8 mouse cellular contexts compared by ENCODE assay signal in the genomic region with DNA sequence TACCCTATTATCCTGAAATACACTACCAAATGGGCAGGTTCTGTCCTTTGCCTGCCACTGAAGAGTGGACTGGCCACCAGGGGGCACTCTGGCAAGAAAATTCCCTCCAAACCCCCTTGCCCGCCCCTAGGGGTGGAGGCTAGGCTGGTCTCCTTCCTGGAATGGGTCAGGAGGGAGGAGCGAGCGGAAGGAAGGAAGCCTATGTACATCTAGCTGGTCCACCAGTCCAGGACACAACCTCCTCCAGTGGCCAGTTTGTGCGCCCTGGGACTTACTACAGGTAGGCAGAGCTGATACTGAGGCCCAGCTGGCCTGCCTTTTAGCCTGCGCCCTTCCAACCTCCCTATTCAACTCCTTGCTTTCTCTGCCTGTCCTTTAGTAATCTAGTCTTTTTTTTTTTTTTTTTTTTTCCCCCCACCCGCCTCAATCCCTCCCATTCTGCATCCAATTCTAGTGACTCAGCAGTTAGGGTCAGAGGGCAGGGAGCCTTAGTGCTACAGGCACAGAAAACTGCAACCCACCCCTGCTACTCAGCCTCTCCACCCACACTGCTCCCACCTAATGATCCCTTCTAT. TPM values are rescaled to one million over a fixed set of nuclear protein-coding genes. Genes with fewer than 3 reads are reported as not detected.
A peak's percentile ranks its signal among the peaks of the same experiment; 100 is the strongest.
DNase-seq lines count a peak whose midpoint lies in the region; ATAC-seq and TF ChIP-seq lines count a peak whose summit lies in the region.

A gene (plus strand): TSS at position 170 of the 575 bp plus-strand sequence.

- ATAC-seq in CD4-positive, CD25-positive, alpha-beta regulatory T cell, adult 4 months = peak; percentile 77
- peak; percentile 77 for ATAC-seq in heart, embryonic 14.5 days (ENCODE audit: insufficient number of reproducible peaks, insufficient read depth, low FRiP score, low read depth)
- ATAC-seq in liver, embryonic 11.5 days (replicated peaks; ENCODE audit: low FRiP score) = peak; percentile 54

- H3K79me2 ChIP-seq in myocyte (ENCODE audit: control insufficient read depth, insufficient read depth) = no peaks in the 10 kb centered on the region

- H3K9me3 ChIP-seq in forebrain, embryonic 10.5 days = no peaks in the 10 kb centered on the region
- no peaks in the 10 kb centered on the region for H3K9me3 ChIP-seq in heart, embryonic 14.5 days (ENCODE audit: control insufficient read depth, low read length)
- no peaks in the 10 kb centered on the region for H3K9me3 ChIP-seq in liver, embryonic 11.5 days (ENCODE audit: control insufficient read depth, low read length)

- peak within 1 kb of the TSS; percentile 25 for H3K4me3 ChIP-seq in forebrain, embryonic 10.5 days
- peak within 1 kb of the TSS; percentile 28 to 29 for H3K4me3 ChIP-seq in heart, embryonic 14.5 days (ENCODE audit: control insufficient read depth in 1 of 2, insufficient read depth in 1 of 2, low read depth in 1 of 2, low read length in 2 of 2)
- H3K4me3 ChIP-seq in liver, embryonic 11.5 days (ENCODE audit: low read depth, low read length) = peak within 1 kb of the TSS; percentile 29
- no peak within 1 kb of the TSS for H3K4me3 ChIP-seq in myocyte

- H3K9ac ChIP-seq in heart, embryonic 14.5 days (ENCODE audit: low read length) = peak within 1 kb of the TSS; percentile 45
- H3K9ac ChIP-seq in liver, embryonic 11.5 days (ENCODE audit: low read depth, low read length) = peak within 1 kb of the TSS; percentile 50

- peaks cover 11% of the 10 kb centered on the region for H3K4me1 ChIP-seq in forebrain, embryonic 10.5 days
- H3K4me1 ChIP-seq in heart, embryonic 14.5 days (ENCODE audit: control insufficient read depth in 2 of 2, insufficient read depth in 2 of 2, low read length in 2 of 2) = peaks cover 2 to 5% of the 10 kb centered on the region in 2 experiments; a peak in 1 of 4 replicates
- H3K4me1 ChIP-seq in liver, embryonic 11.5 days (replicated peaks; ENCODE audit: control insufficient read depth, insufficient read depth, low read length) = peaks cover 15% of the 10 kb centered on the region

- no peak within 1 kb of the TSS for H3ac ChIP-seq in myocyte (ENCODE audit: control insufficient read depth, insufficient read length)

- H3K36me3 ChIP-seq in forebrain, embryonic 10.5 days (replicated peaks) = peaks cover 83% of the 10 kb centered on the region
- H3K36me3 ChIP-seq in heart, embryonic 14.5 days (ENCODE audit: control insufficient read depth, insufficient read depth, low read length) = peaks cover 56% of the 10 kb centered on the region
- H3K36me3 ChIP-seq in liver, embryonic 11.5 days (ENCODE audit: control insufficient read depth, insufficient read depth, low read length) = peaks cover 46% of the 10 kb centered on the region
- peaks cover 10% of the 10 kb centered on the region for H3K36me3 ChIP-seq in myocyte (ENCODE audit: control insufficient read depth, insufficient read depth)

- peak within 1 kb of the TSS; percentile 65 for H3K4me2 ChIP-seq in heart, embryonic 14.5 days (ENCODE audit: low read length)
- peak within 1 kb of the TSS; percentile 62 for H3K4me2 ChIP-seq in liver, embryonic 11.5 days
- H3K4me2 ChIP-seq in myocyte (ENCODE audit: low read depth) = peak within 1 kb of the TSS; percentile 74

- no peaks in the 10 kb centered on the region for H3K27me3 ChIP-seq in forebrain, embryonic 10.5 days (ENCODE audit: poor library complexity, severe bottlenecking)
- H3K27me3 ChIP-seq in heart, embryonic 14.5 days (ENCODE audit: control insufficient read depth, insufficient read depth, low read length) = no peaks in the 10 kb centered on the region
- H3K27me3 ChIP-seq in liver, embryonic 11.5 days (replicated peaks; ENCODE audit: control insufficient read depth, insufficient read depth, low read length) = no peaks in the 10 kb centered on the region
- no peaks in the 10 kb centered on the region for H3K27me3 ChIP-seq in myocyte (ENCODE audit: control insufficient read depth, insufficient read depth, insufficient read length)

- 32% methylated on average over 6 of the region's 6 CpGs for WGBS in forebrain, embryonic 10.5 days
- WGBS in heart, embryonic 14.5 days = 21% methylated on average over 6 of the region's 6 CpGs
- 31% methylated on average over 6 of the region's 6 CpGs for WGBS in liver, embryonic 11.5 days

- peak within 1 kb of the TSS; percentile 62; the same call in 1 of the 2 replicates for H3K27ac ChIP-seq in forebrain, embryonic 10.5 days
- H3K27ac ChIP-seq in heart, embryonic 14.5 days (replicated peaks in 1 of 2; ENCODE audit: control insufficient read depth in 1 of 2, insufficient read depth in 1 of 2, low read depth in 2 of 2, low read length in 2 of 2) = peak within 1 kb of the TSS in 1 of 2 experiments; percentile 35; a peak in 2 of 4 replicates
- peak within 1 kb of the TSS; percentile 53; the same call in 1 of the 2 replicates for H3K27ac ChIP-seq in liver, embryonic 11.5 days (ENCODE audit: low read depth, low read length)

- DNase-seq in c-Kit-positive CD71-negative TER-119-negative erythroid progenitor cells, embryonic 14.5 days (ENCODE audit: low read depth) = peak; percentile 82
- peak; percentile 86 for DNase-seq in forebrain, embryonic 10.5 days (ENCODE audit: extremely low spot score, low spot score)
- DNase-seq in kidney, postnatal 10 days = peak; percentile 97
- DNase-seq in liver, embryonic 11.5 days (ENCODE audit: low spot score) = peak; percentile 89
- DNase-seq in spleen, postnatal 4 days (ENCODE audit: low spot score in 2 of 2) = peak; percentile 83 to 93

- TF ChIP-seq POLR2A in myocyte (IDR thresholded peaks at IDR 0.05; ENCODE audit: insufficient read length, low read depth) = peak; percentile 70

TF ChIP-seq in myocyte, 11 proteins besides CTCF, POLR2A, EP300 and RAD21:
- TF ChIP-seq TCF3 (IDR thresholded peaks at IDR 0.05; ENCODE audit: insufficient read length, low read depth) = no peak
- TF ChIP-seq POLR2AphosphoS2 (IDR thresholded peaks at IDR 0.05; ENCODE audit: insufficient read length, low read depth) = peak; percentile 95
TF ChIP-seq in myocyte: peak in this region for 1.

RNA-seq across cellular contexts. Expression of the gene that starts here (rescaled TPM):
- 1 to 10 TPM; 3.9 to 6.8 TPM for polyA plus RNA-seq in CD4-positive, CD25-positive, alpha-beta regulatory T cell, adult 4 months (2017; shearing (Covaris generic))
- polyA plus RNA-seq in forebrain, embryonic 10.5 days (2016; fragmentation: Nextera tagmentation; extraction: Ambion mirVana) = 5.4 and 5.8 TPM in 2 replicates
- 20.4 and 22.2 TPM in 2 replicates for polyA plus RNA-seq in heart, embryonic 14.5 days (2014; fragmentation: Nextera tagmentation; extraction: Ambion mirVana)
- polyA plus RNA-seq in liver, embryonic 11.5 days (2014; fragmentation: Nextera tagmentation; extraction: Ambion mirVana) = 31.4 and 32.4 TPM in 2 replicates
- 15.0 TPM for polyA plus RNA-seq in myocyte (2012; fragmentation: generic; extraction: Trizol)
